8 mouse cellular contexts compared by ENCODE assay signal in genomic region chr11:85518025-85518756, GRCm38 (mm10).
DNase-seq lines count a peak whose midpoint lies in the region; ATAC-seq and TF ChIP-seq lines count a peak whose summit lies in the region.

No protein-coding gene starts in this region.

- ATAC-seq in hindbrain, embryonic 11.5 days (ENCODE audit: low FRiP score) = no peak
- no peak for ATAC-seq in hindbrain, embryonic 12.5 days (ENCODE audit: low FRiP score)
- no peak for ATAC-seq in lung, embryonic 14.5 days (ENCODE audit: insufficient read depth)
- no peak for ATAC-seq in frontal cortex, adult (ENCODE audit: low TSS enrichment)

- no peak overlapping the region for H3K9ac ChIP-seq in hindbrain, embryonic 11.5 days (ENCODE audit: low read depth, low read length)
- H3K9ac ChIP-seq in hindbrain, embryonic 12.5 days = no peak overlapping the region
- no peak overlapping the region for H3K9ac ChIP-seq in lung, embryonic 14.5 days

- WGBS in hindbrain, embryonic 11.5 days = 43% methylated on average over 3 of the region's 3 CpGs
- 50% methylated on average over 3 of the region's 3 CpGs for WGBS in hindbrain, embryonic 12.5 days
- 18% methylated on average over 3 of the region's 3 CpGs for WGBS in lung, embryonic 14.5 days

- H3K27ac ChIP-seq in hindbrain, embryonic 11.5 days (ENCODE audit: low read depth, low read length) = no peak overlapping the region
- no peak overlapping the region for H3K27ac ChIP-seq in hindbrain, embryonic 12.5 days
- peak overlapping the region; percentile 71 for H3K27ac ChIP-seq in lung, embryonic 14.5 days (ENCODE audit: low read depth)

- peak; percentile 72 for DNase-seq in hindbrain, embryonic 11.5 days (ENCODE audit: low spot score)
- DNase-seq in 3T3-L1 (ENCODE audit: low read depth, low spot score) (peak; percentile 72), ES-CJ7 (ENCODE audit: low read depth, low spot score) (peak; percentile 41)
- peak; percentile 81 for DNase-seq in embryo, embryonic 11 days
- DNase-seq in lung, embryonic 14.5 days = peak; percentile 93
- no peak for DNase-seq in urinary bladder, postnatal 25 days (ENCODE audit: low spot score)

- no peaks in the 10 kb centered on the region for H3K9me3 ChIP-seq in hindbrain, embryonic 11.5 days (ENCODE audit: control insufficient read depth, low read length)
- no peaks in the 10 kb centered on the region for H3K9me3 ChIP-seq in hindbrain, embryonic 12.5 days (replicated peaks)
- no peaks in the 10 kb centered on the region for H3K9me3 ChIP-seq in lung, embryonic 14.5 days (ENCODE audit: low read depth, low read length)

- TF ChIP-seq CTCF in lung, embryonic 14.5 days (IDR thresholded peaks at IDR 0.05; ENCODE audit: low read depth) = peak; percentile 86

- H3K36me3 ChIP-seq in hindbrain, embryonic 11.5 days (ENCODE audit: control insufficient read depth, insufficient read depth, low read length) = no peaks in the 10 kb centered on the region
- no peaks in the 10 kb centered on the region for H3K36me3 ChIP-seq in hindbrain, embryonic 12.5 days
- no peaks in the 10 kb centered on the region for H3K36me3 ChIP-seq in lung, embryonic 14.5 days (ENCODE audit: insufficient read depth)

- no peak overlapping the region for H3K4me2 ChIP-seq in hindbrain, embryonic 11.5 days (replicated peaks; ENCODE audit: low read depth, low read length)
- no peak overlapping the region for H3K4me2 ChIP-seq in hindbrain, embryonic 12.5 days (replicated peaks)
- H3K4me2 ChIP-seq in lung, embryonic 14.5 days = no peak overlapping the region

- no peaks in the 10 kb centered on the region; the same call in 1 of the 2 replicates for H3K27me3 ChIP-seq in hindbrain, embryonic 11.5 days (ENCODE audit: control insufficient read depth, insufficient read depth, low read length)
- H3K27me3 ChIP-seq in hindbrain, embryonic 12.5 days = peaks cover 5% of the 10 kb centered on the region
- H3K27me3 ChIP-seq in lung, embryonic 14.5 days (ENCODE audit: insufficient read depth, low read length) = no peaks in the 10 kb centered on the region

- no peak overlapping the region for H3K4me3 ChIP-seq in hindbrain, embryonic 11.5 days (ENCODE audit: low read depth, low read length)
- H3K4me3 ChIP-seq in hindbrain, embryonic 12.5 days = no peak overlapping the region
- no peak overlapping the region for H3K4me3 ChIP-seq in lung, embryonic 14.5 days (ENCODE audit: low read depth, low read length)

- H3K4me1 ChIP-seq in hindbrain, embryonic 11.5 days (replicated peaks; ENCODE audit: control insufficient read depth, insufficient read depth, low read length) = no peaks in the 10 kb centered on the region
- H3K4me1 ChIP-seq in hindbrain, embryonic 12.5 days = no peaks in the 10 kb centered on the region
- H3K4me1 ChIP-seq in lung, embryonic 14.5 days (ENCODE audit: insufficient read depth) = peaks cover 10% of the 10 kb centered on the region
